Mouse (Mus musculus): ENCODE data around the gene Vps26a. TPM values are rescaled to one million over a fixed set of nuclear protein-coding genes. Genes with fewer than 3 reads are reported as not detected.

The Vps26a gene
- polyA plus RNA-seq, 1 experiment = 5.6 TPM

GRCm38 (mm10) chr10:62450280-62450640, 36.3 kb downstream of the Vps26a start:
- Histone ChIP-seq H3K4me3 (ENCODE audit: extremely low read depth, insufficient read depth, insufficient read length) (peak overlapping the region; percentile 94), H3K27ac (ENCODE audit: insufficient read depth, low read length) (0 out of 2 replicates have a peak overlapping the region, but pooled peaks have one; percentile 96), H3K4me1 (ENCODE audit: control insufficient read depth, insufficient read depth, insufficient read length) (peaks cover 3% of the 10 kb centered on the region; the same call in 1 of the 2 replicates), H3K27me3 (ENCODE audit: control insufficient read depth, insufficient read depth, low read length) (no peaks in the 10 kb centered on the region), H3K36me3 (ENCODE audit: control insufficient read depth, insufficient read depth, low read length) (peaks cover 10% of the 10 kb centered on the region)
- WGBS = 41% methylated on average over 18 of the region's 18 CpGs
- no peak for DNase-seq (ENCODE audit: low read depth in 1 of 2, low spot score in 2 of 2)
- TF ChIP-seq POLR2A (IDR thresholded peaks at IDR 0.05; ENCODE audit: low read depth, low read length) (no peak), CTCF (IDR thresholded peaks at IDR 0.05; ENCODE audit: extremely low read depth, insufficient read depth, insufficient read length, insufficient replicate concordance) (no peak)

GRCm38 (mm10) chr10:62449364-62450279, 37.0 kb downstream of the Vps26a start, which contains the start of the genes 4930507D05Rik and Supv3l1:
Gene 4930507D05Rik (plus strand): TSS chr10:62449489.
Gene Supv3l1 (minus strand): TSS chr10:62449738.
- under 1% methylated on average over 73 of the region's 73 CpGs for WGBS
- peak within 1 kb of the TSS; percentile 96 for H3K27ac ChIP-seq (ENCODE audit: insufficient read depth, low read length)

GRCm38 (mm10) chr10:62430427-62430826, 56.2 kb downstream of the Vps26a start:
- 85% methylated on average over 5 of the region's 5 CpGs for WGBS
- Histone ChIP-seq H3K27ac (ENCODE audit: insufficient read depth, low read length) (no peak overlapping the region), H3K36me3 (ENCODE audit: control insufficient read depth, insufficient read depth, low read length) (peaks cover 40% of the 10 kb centered on the region), H3K4me1 (ENCODE audit: control insufficient read depth, insufficient read depth, insufficient read length) (no peaks in the 10 kb centered on the region), H3K4me3 (ENCODE audit: extremely low read depth, insufficient read depth, insufficient read length) (no peak overlapping the region), H3K27me3 (ENCODE audit: control insufficient read depth, insufficient read depth, low read length) (no peaks in the 10 kb centered on the region)
- no peak for DNase-seq (ENCODE audit: low read depth in 1 of 2, low spot score in 2 of 2)
- TF ChIP-seq POLR2A (IDR thresholded peaks at IDR 0.05; ENCODE audit: low read depth, low read length) (no peak), CTCF (IDR thresholded peaks at IDR 0.05; ENCODE audit: extremely low read depth, insufficient read depth, insufficient read length, insufficient replicate concordance) (no peak)

More at GRCm38 (mm10) chr10:62449364-62450279, 37.0 kb downstream of the Vps26a start, which contains the start of the genes 4930507D05Rik and Supv3l1:
- H3K36me3 ChIP-seq (ENCODE audit: control insufficient read depth, insufficient read depth, low read length) = peaks cover 10% of the 10 kb centered on the region
- H3K4me1 ChIP-seq (ENCODE audit: control insufficient read depth, insufficient read depth, insufficient read length) = peaks cover 3% of the 10 kb centered on the region; the same call in 1 of the 2 replicates
- peak within 1 kb of the TSS; percentile 94 for H3K4me3 ChIP-seq (ENCODE audit: extremely low read depth, insufficient read depth, insufficient read length)
- TF ChIP-seq POLR2A (IDR thresholded peaks at IDR 0.05; ENCODE audit: low read depth, low read length) (peak; percentile 32; the same call in 1 of the 2 replicates), CTCF (IDR thresholded peaks at IDR 0.05; ENCODE audit: extremely low read depth, insufficient read depth, insufficient read length, insufficient replicate concordance) (no peak)
- peak; percentile 82 to 85 for DNase-seq (ENCODE audit: low read depth in 1 of 2, low spot score in 2 of 2)
- no peaks in the 10 kb centered on the region for H3K27me3 ChIP-seq (ENCODE audit: control insufficient read depth, insufficient read depth, low read length)

- H3K36me3 ChIP-seq (ENCODE audit: control insufficient read depth, insufficient read depth, low read length) = peaks cover 15% of the 10 kb centered on the region
- DNase-seq (ENCODE audit: low read depth in 1 of 2, low spot score in 2 of 2) = no peak
- no peaks in the 10 kb centered on the region for H3K27me3 ChIP-seq (ENCODE audit: control insufficient read depth, insufficient read depth, low read length)
- no peak overlapping the region for H3K27ac ChIP-seq (ENCODE audit: insufficient read depth, low read length)
- H3K4me3 ChIP-seq (ENCODE audit: extremely low read depth, insufficient read depth, insufficient read length) = no peak overlapping the region
- no peak for TF ChIP-seq CTCF (IDR thresholded peaks at IDR 0.05; ENCODE audit: extremely low read depth, insufficient read depth, insufficient read length, insufficient replicate concordance)
- no peak for TF ChIP-seq POLR2A (IDR thresholded peaks at IDR 0.05; ENCODE audit: low read depth, low read length)
- H3K4me1 ChIP-seq (ENCODE audit: control insufficient read depth, insufficient read depth, insufficient read length) = no peaks in the 10 kb centered on the region
- 78% methylated on average over 9 of the region's 9 CpGs for WGBS
Observed at GRCm38 (mm10) chr10:62425081-62425871, 61.3 kb downstream of the Vps26a start.

GRCm38 (mm10) chr10:62422255-62422654, 64.3 kb downstream of the Vps26a start, which contains the start of gene Hkdc1:
Gene Hkdc1 (minus strand): TSS chr10:62422491.
- 82% methylated on average over 15 of the region's 15 CpGs for WGBS
- TF ChIP-seq POLR2A (IDR thresholded peaks at IDR 0.05; ENCODE audit: low read depth, low read length) (no peak), CTCF (IDR thresholded peaks at IDR 0.05; ENCODE audit: extremely low read depth, insufficient read depth, insufficient read length, insufficient replicate concordance) (no peak)

GRCm38 (mm10) chr10:62421127-62421526, 65.5 kb downstream of the Vps26a start:
- H3K27ac ChIP-seq (ENCODE audit: insufficient read depth, low read length) = no peak overlapping the region
- TF ChIP-seq CTCF (IDR thresholded peaks at IDR 0.05; ENCODE audit: extremely low read depth, insufficient read depth, insufficient read length, insufficient replicate concordance) (no peak), POLR2A (IDR thresholded peaks at IDR 0.05; ENCODE audit: low read depth, low read length) (no peak)
- no peak overlapping the region for H3K4me3 ChIP-seq (ENCODE audit: extremely low read depth, insufficient read depth, insufficient read length)
- no peak for DNase-seq (ENCODE audit: low read depth in 1 of 2, low spot score in 2 of 2)
- H3K4me1 ChIP-seq (ENCODE audit: control insufficient read depth, insufficient read depth, insufficient read length) = no peaks in the 10 kb centered on the region
- H3K27me3 ChIP-seq (ENCODE audit: control insufficient read depth, insufficient read depth, low read length) = no peaks in the 10 kb centered on the region
- WGBS = 87% methylated on average over 3 of the region's 3 CpGs
- no peaks in the 10 kb centered on the region for H3K36me3 ChIP-seq (ENCODE audit: control insufficient read depth, insufficient read depth, low read length)

More at GRCm38 (mm10) chr10:62422255-62422654, 64.3 kb downstream of the Vps26a start, which contains the start of gene Hkdc1:
- no peak for DNase-seq (ENCODE audit: low read depth in 1 of 2, low spot score in 2 of 2)
- Histone ChIP-seq H3K36me3 (ENCODE audit: control insufficient read depth, insufficient read depth, low read length) (no peaks in the 10 kb centered on the region), H3K4me3 (ENCODE audit: extremely low read depth, insufficient read depth, insufficient read length) (no peak within 1 kb of the TSS), H3K4me1 (ENCODE audit: control insufficient read depth, insufficient read depth, insufficient read length) (no peaks in the 10 kb centered on the region), H3K27ac (ENCODE audit: insufficient read depth, low read length) (no peak within 1 kb of the TSS), H3K27me3 (ENCODE audit: control insufficient read depth, insufficient read depth, low read length) (no peaks in the 10 kb centered on the region)

Measured in spleen, adult 2 months (tissue).